Mouse (Mus musculus): ENCODE results near the gene Tmem56.

Gene Tmem56

DNA sequence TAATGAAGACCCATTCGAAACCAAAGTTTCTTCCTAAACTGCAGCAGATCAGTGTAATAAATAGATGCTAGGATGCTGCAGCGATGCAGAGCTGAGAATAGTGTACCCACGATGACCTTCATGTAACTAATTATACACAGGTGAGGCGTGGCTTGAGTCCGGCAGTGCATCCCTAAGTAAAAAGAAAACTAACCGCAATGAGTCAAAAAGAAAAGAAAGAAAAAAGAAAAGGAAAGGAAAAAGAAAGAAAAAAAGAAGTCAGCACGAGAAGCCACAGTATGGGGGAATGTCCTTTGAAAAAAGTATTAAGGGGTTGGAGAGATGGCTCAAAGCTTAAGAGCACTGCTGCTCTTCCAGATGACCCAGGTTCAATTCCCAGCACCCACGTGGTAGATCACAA, 58.1 kb downstream of the Tmem56 start:
- DNase-seq, result no peak

DNA sequence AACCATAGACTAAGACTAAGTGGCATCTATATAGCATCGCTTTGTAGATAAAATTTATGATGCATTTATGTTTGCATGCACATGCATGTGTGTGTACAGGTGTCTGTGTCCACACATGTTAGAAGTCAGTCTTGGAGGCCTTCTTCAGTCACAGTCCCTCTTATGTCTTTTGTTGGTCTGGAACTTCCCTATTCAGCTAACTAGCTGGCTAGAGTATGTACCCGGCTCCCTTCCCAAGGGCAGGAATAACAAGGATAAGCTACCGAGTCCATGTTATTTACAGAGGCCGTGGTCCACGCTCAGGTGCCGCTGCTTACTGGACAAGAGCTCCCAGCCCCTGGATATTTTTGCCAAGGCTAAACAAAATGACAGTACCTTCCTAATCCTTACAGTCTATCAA, 58.7 kb downstream of the Tmem56 start:
- no peak for DNase-seq

GRCm38 (mm10) chr3:121221987-121222386, 60.9 kb downstream of the Tmem56 start:
- DNase-seq, result no peak

- no peak for DNase-seq
Observed at GRCm38 (mm10) chr3:121217011-121217410, 65.9 kb downstream of the Tmem56 start.

DNA sequence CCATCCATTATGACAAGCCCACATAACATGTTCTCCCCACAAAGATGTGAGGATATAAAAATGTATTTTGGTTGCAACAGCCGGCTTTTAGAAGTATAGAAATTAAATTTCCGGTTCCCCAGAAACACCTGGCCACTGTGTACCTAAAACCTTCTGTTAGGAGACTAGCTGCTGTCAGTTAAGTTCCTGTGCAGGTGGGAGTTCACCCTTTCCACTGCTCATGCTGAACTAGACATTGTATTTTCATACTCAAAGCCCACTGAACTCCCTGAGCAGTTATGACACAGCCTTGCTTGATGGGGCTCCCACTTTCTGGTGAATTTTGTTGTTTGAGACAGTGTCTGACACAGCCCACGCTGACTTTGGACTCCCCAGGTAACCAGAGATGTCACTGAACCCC, 69.4 kb downstream of the Tmem56 start:
- DNase-seq, result no peak

DNA sequence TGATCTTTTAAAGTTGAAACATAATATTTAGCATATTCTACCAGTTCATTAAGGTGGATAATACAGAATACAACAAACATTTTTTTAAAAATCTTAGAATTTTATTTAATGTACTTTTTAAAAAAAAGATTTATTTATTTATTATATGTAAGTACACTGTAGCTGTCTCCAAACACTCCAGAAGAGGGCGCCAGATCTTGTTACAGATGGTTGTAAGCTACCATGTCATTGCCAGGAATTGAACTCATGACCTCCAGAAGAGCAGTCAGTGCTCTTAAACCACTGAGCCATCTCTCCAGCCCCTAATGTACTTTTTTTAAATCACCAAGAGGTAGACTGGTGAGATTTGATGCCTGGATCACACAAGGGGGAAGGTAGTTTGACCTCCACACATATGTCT, 70.7 kb downstream of the Tmem56 start:
- peak; percentile 23 to 28 for DNase-seq

- no peak for DNase-seq
Observed at GRCm38 (mm10) chr3:121208994-121209393, 73.9 kb downstream of the Tmem56 start.

- no peak for DNase-seq
Observed at GRCm38 (mm10) chr3:121206202-121206882, 76.6 kb downstream of the Tmem56 start.

DNA sequence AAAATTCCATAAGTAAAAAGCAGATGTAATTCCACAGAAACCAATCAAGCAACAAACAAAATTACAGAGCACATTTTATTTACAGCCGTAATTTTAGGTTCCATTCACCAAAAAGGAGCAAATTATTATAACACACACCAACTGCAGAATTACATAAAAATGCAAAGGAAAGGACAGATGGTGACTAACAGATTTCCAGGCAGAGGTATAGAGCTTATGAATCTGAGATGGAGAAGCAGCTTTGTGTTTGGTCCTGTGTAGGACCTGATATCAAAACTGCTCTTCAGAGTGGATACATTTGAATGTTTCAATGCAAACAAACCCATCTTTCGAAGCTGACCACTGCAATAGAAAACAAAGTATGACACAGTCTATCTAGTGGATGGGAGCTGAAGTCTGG, 80.3 kb downstream of the Tmem56 start:
- no peak for DNase-seq

DNA sequence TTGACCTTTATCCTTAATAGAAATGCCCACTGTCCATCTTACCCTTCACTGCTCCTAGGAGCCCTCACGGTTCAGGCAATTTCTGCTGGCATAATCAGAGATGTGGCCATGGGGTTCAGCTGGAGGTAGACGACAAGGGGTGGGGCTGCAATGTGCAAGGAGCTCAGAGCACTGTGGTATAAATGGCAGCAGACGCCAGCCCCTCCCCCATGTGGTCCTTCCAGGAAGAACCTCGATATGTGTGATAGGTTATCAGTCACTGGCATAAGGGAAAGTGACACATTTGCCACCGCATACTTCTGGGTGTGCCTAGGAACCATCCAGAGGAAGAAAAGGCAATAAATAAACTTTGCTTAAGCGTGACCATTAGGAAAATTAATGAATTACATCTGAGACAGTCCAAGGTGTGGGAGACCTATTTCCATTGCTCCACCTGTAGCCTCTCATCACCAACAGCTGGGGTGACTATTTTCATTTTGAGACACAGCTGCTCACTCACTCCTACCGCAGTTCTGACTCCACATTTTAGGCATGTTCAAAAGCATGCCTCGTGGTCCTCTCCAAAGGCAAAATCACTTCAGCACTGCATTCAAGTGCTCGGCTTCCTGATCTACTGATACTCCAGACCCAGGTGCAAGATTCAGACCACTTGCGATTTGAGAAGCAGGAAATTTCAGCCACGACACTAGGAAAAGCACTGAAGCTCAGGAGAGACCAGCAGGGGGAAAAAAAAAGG, 81.7 kb downstream of the Tmem56 start:
- DNase-seq, result peak in 1 of 2 experiments; percentile 9

DNA sequence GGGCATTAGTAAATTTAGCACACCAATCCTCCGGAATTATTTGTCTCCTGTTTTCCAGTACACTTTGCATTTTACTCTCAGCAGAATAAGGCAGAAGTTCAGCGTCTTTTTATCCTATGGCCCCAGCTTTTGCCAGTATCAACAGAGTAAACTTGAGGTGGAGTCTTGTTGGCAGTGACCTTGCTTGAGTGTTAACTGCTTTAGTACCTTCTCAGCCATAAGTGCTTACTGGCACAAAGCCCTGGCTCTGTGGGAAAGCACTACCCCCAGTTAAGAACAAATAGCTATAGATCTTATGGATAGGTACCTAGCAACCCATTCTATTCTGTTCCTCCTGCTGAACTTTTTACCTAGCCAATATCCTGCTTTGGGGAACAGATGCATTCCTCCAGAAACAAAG, 93.7 kb downstream of the Tmem56 start:
- DNase-seq, result no peak

DNA sequence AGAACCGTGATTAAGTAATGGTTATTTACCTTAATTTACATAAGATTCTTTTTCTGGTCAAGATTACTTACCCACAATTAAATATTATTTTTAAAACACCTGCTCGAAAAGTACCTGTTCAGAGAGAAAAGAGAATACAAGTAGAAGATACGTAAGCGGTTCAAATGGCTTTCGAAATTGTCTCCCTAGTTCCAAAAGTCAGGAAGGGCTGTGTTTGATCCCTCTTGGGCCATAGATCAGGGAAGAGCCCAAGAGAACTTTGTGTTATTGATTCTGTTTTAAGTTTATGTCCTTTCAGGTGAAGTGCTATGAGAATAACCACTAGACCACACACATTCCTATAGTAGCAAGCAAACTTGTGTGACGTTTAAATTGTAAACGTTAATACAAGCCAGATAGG, 95.4 kb downstream of the Tmem56 start:
- DNase-seq, result no peak

DNA sequence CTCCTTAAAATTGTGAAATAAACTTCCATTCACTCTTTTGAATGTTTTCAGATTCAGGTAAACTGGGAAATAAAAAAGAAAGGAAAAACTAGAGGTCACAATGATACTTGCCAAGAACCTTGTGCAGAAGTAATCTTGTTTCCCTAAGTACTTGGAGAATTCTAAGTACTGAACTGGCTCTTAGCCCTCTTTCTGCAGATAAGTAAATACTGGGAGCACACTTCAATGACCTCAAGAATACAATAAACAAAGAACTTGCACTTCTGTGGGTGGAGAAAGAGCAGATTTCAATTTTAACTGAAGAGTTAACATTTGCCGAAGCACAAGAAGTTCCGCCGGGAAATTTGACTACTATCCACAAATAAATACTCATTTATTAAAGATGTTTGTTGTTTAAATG, 96.0 kb downstream of the Tmem56 start:
- DNase-seq, result no peak

GRCm38 (mm10) chr3:121185197-121185596, 97.7 kb downstream of the Tmem56 start:
- no peak for DNase-seq

- DNase-seq, result no peak
Observed at GRCm38 (mm10) chr3:121176011-121176410, 106.9 kb downstream of the Tmem56 start.

DNA sequence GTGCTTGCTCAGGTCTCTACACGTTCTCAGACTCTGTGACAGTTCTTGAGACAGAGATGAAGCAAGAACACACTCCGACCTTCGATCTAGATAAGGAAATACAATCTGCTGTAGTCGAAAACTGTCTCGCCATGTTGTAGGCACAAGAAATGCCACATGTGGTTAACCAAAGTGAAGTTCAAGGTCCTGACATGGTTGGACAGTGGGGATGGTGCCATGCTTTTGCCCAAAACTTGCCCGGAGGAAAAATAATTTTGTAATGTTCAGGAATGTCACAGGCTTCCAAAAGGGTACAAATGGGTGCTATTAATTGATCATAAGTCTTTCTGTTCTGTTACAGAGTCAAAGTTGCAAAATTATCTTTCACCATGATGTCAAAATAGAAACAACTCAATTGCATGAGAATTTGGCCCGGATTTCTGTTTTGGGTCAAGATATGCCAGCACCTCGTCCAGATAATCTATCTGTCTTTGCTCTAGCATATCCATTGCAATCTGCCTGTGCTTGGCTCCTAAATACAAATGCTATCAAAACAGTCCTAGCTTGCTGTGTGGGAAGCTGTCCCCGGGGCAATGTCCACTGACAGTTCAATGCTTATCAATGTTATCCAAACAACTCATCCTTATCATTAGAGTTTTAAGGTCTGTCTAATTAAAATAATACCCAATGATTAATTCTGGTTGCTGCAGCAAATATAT, 108.5 kb downstream of the Tmem56 start:
- no peak for DNase-seq

DNA sequence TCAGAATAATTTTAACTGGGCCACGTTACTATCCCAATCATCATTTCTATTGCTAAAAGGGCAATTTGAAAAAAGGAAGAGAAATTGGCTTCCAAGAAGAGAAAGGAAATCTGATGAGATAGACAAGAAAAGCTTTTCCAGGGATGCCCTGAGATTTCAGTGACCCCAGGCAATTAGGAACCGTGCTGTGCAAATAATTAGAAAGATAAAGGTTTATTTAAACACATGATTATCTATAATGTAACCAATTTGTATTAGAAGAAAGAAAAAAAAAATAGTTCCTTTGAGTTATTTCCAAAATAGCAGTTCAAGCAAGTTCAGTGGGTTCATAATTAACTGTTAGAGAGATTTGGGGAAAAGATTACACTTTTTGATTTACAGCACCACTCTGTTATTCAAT, 110.2 kb downstream of the Tmem56 start:
- DNase-seq, result no peak

- no peak for DNase-seq
Observed at GRCm38 (mm10) chr3:121171872-121172265, 111.0 kb downstream of the Tmem56 start.

- DNase-seq, result peak; percentile 95 to 96
Observed at GRCm38 (mm10) chr3:121171243-121171871, 111.5 kb downstream of the Tmem56 start, which contains the start of gene Rwdd3. Gene Rwdd3 (minus strand): TSS chr3:121171695.

GRCm38 (mm10) chr3:121170631-121171030, 112.3 kb downstream of the Tmem56 start:
- DNase-seq, result peak in 1 of 2 experiments; percentile 7

DNA sequence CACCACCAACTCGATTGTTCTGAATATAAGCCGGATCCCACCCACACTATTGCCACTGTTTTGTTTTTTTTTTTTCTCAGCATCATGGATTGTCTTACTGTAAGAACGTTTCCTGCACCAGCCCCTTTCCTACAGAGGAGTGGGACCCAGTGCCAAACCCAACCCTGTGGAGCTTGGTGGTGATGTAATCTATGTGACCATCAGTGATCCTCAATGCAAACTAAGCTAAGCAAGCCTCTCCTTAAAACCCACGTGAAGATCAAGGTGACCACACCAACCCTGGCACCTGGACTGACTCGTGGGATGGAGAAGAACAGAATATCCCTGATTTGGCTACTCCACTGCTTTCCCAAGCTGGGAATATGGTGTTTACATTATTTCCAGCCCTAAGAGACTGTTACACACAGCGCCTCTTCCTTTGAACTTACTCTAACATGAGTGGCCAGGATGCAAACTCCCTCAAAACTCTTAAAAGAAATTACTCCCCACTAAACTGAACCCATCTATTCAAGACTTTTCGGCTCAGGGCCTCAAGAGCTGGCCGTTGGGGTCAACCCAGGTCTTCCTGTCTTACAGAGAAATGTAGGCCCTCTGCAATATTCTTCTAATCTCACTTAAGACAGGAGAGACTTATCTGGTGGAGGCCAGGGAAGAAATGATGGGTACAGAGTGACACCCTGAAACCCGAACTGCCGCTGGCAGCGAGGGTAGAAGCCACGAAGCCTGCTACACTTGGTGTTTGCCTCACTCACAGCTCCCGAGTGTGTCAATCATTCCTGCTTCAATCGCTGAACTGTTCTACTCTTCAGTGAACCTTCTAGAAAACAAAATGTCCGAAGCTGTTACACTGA, 113.6 kb downstream of the Tmem56 start:
- DNase-seq, result no peak

- no peak for DNase-seq
Observed at GRCm38 (mm10) chr3:121168581-121168980, 114.3 kb downstream of the Tmem56 start.

All from cerebellum, postnatal 10 days (tissue).